Mouse (Mus musculus): Measurements from ENCODE around the gene Sulf2. TPM values are rescaled to one million over a fixed set of nuclear protein-coding genes. Genes with fewer than 3 reads are reported as not detected.

Sulf2 gene
- polyA plus RNA-seq, 1 experiment from 2014 or later, result 25.3 TPM

DNA sequence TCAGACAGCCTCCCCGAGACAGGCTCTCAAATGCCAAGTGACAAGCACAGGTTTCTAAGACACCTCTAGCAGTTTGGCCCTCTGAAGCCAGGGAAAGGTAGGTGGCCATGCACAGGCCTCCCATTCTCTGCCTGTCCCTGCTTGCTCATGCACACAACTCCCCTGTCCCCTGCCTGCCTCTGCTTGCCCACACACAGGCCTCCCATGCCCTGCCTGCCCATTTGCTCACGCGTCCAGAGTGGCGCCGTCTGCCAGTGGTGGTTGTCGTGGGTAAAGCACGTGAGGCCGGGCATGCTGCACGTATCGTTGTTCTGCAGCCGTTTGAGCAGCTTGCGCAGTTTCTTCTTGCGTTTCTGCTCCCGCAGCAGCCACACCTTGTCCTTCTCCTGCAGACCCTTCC lies 76.2 kb downstream of the Sulf2 start:
- no peak overlapping the region for H3K4me3 ChIP-seq
- no peak overlapping the region for H3K4me2 ChIP-seq
- 94% methylated on average over 14 of the region's 14 CpGs for WGBS
- no peaks in the 10 kb centered on the region for H3K27me3 ChIP-seq
- no peaks in the 10 kb centered on the region for H3K9me3 ChIP-seq (replicated peaks)
- H3K4me1 ChIP-seq, result peaks cover 9% of the 10 kb centered on the region; the same call in 1 of the 2 replicates
- no peak overlapping the region for H3K9ac ChIP-seq
- H3K27ac ChIP-seq, result no peak overlapping the region
- H3K36me3 ChIP-seq (ENCODE audit: poor library complexity, severe bottlenecking), result 0 out of 2 replicates have a peak, but pooled peaks cover 6% of the 10 kb centered on the region
- ATAC-seq, result no peak

DNA sequence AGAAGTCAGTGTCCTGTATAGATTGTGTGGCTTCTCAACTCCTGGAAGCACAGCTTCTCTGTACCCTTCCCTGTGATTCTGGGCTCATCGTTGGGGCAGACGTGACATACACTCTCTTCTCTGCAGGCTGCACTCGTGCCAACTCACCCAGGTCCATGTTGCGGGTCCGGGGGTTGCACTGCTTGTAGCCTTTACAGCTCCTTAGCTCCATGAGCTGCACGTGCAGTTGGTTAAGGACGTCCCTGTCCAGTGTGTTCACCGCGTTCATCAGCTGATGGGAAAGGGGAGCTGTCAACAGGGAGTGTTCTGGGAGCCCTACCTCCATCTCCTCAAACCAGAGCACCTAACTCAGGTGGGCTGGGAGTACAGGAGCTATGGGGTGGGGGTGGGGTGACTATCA lies 78.1 kb downstream of the Sulf2 start:
- ATAC-seq, result no peak
- H3K36me3 ChIP-seq (ENCODE audit: poor library complexity, severe bottlenecking), result peaks cover 17% of the 10 kb centered on the region
- no peak overlapping the region for H3K4me2 ChIP-seq
- H3K9me3 ChIP-seq (replicated peaks), result no peaks in the 10 kb centered on the region
- H3K4me3 ChIP-seq, result no peak overlapping the region
- no peak overlapping the region for H3K27ac ChIP-seq
- H3K4me1 ChIP-seq, result peaks cover 9% of the 10 kb centered on the region; the same call in 1 of the 2 replicates
- H3K9ac ChIP-seq, result no peak overlapping the region
- H3K27me3 ChIP-seq, result no peaks in the 10 kb centered on the region
- WGBS, result 95% methylated on average over 9 of the region's 9 CpGs

DNA sequence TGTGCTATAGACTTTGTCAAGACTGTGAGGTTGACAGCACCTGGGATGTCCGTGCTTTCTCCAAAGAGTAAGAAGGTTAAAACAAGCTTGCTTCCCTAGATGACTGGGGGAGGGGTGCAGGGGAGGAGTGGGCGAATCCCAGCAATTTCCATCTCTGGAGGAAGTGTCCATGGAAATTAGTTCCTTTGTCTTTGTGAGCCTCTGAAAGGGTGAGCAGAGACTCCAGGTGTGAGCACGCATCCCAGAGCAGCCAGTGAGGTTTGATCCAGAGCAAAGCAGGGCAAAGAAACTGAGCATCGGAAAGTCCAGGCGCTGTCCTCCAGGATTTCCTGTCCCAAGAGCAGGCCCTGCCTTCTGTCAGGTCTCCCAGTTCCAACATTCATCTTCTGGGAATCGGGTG lies 81.1 kb downstream of the Sulf2 start:
- H3K27me3 ChIP-seq, result no peaks in the 10 kb centered on the region
- H3K4me2 ChIP-seq, result no peak overlapping the region
- peaks cover 42% of the 10 kb centered on the region for H3K36me3 ChIP-seq (ENCODE audit: poor library complexity, severe bottlenecking)
- H3K9me3 ChIP-seq (replicated peaks), result no peaks in the 10 kb centered on the region
- peak overlapping the region; percentile 12; the same call in 1 of the 2 replicates for H3K27ac ChIP-seq
- 69% methylated on average over 6 of the region's 6 CpGs for WGBS
- ATAC-seq, result no peak
- no peak overlapping the region; the same call in 1 of the 2 replicates for H3K9ac ChIP-seq
- no peak overlapping the region for H3K4me3 ChIP-seq
- no peaks in the 10 kb centered on the region for H3K4me1 ChIP-seq

DNA sequence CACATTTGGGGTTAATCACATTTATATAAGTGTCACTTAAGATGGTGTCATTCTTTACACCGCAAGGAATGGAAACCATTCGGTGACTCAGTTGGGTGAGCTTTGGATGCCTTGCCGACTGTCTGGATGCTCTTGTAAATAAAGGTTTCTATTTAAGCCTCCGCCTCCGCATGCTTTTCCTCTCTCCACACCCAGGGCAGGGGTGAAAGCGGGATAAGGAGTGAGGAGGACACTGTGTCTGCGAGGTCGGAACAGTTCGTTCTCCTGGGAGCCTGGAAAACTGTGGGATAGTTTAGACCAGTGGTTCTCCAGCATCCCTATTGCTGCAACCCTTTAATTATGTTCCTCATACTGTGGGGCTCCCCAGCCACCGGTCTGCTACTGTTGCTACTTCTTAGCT lies 82.4 kb downstream of the Sulf2 start:
- no peaks in the 10 kb centered on the region for H3K9me3 ChIP-seq (replicated peaks)
- H3K4me3 ChIP-seq, result no peak overlapping the region
- no peak overlapping the region for H3K9ac ChIP-seq
- H3K27me3 ChIP-seq, result no peaks in the 10 kb centered on the region
- WGBS, result 88% methylated on average over 10 of the region's 10 CpGs
- H3K4me1 ChIP-seq, result no peaks in the 10 kb centered on the region
- no peak overlapping the region for H3K4me2 ChIP-seq
- no peak overlapping the region for H3K27ac ChIP-seq
- H3K36me3 ChIP-seq (ENCODE audit: poor library complexity, severe bottlenecking), result peaks cover 48% of the 10 kb centered on the region
- no peak for ATAC-seq

DNA sequence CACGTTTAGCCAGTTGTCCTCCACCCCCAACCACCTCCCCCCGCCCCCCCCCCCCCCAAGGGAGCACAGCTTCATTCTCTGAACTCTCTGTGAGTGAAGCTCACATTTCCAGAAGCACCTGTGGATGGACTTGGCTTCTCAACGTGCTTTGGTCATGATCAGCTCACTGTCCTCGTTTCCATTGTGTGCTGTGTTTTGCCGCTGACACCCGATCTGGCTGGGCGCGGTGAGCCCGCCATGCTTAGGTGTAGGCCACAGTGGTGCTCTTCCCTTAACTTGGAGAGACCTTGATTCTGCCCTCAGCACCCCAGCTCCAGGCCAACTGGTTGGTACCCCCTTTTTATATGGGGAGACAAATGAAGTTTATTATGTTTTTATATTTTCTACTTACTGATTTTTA lies 83.6 kb downstream of the Sulf2 start:
- ATAC-seq, result no peak
- H3K36me3 ChIP-seq (ENCODE audit: poor library complexity, severe bottlenecking), result peaks cover 58% of the 10 kb centered on the region
- 91% methylated on average over 8 of the region's 9 CpGs for WGBS

DNA sequence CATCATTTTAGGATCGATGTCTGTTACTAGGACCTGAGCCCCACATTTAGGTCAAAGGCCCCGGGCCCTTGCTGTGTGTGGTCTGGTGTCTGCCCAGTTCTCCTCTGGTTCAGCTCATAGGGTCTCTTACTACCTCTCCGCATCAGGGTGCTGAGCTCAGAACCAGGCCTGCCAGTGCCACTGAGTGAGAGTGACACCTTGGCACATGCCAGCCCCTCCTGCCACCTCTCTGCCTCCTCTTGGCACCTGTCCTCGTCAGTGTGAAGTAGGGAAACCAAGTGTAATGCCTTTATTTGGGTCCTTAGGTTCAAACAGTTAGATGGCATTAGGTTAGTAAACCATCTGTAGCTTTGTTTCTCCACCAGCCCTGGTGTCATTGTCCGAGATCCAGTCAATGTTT lies 84.0 kb downstream of the Sulf2 start:
- Histone ChIP-seq H3K4me1 (no peaks in the 10 kb centered on the region), H3K27ac (no peak overlapping the region), H3K9me3 (replicated peaks) (no peaks in the 10 kb centered on the region), H3K9ac (no peak overlapping the region), H3K27me3 (no peaks in the 10 kb centered on the region), H3K4me2 (no peak overlapping the region), H3K36me3 (ENCODE audit: poor library complexity, severe bottlenecking) (peaks cover 62% of the 10 kb centered on the region), H3K4me3 (no peak overlapping the region)
- 92% methylated on average over 5 of the region's 5 CpGs for WGBS
- no peak for ATAC-seq

More for the DNA sequence above, 83.6 kb downstream of the Sulf2 start:
- Histone ChIP-seq H3K27ac (no peak overlapping the region), H3K27me3 (no peaks in the 10 kb centered on the region), H3K4me3 (no peak overlapping the region), H3K9me3 (replicated peaks) (no peaks in the 10 kb centered on the region), H3K9ac (no peak overlapping the region), H3K4me1 (no peaks in the 10 kb centered on the region), H3K4me2 (no peak overlapping the region)

DNA sequence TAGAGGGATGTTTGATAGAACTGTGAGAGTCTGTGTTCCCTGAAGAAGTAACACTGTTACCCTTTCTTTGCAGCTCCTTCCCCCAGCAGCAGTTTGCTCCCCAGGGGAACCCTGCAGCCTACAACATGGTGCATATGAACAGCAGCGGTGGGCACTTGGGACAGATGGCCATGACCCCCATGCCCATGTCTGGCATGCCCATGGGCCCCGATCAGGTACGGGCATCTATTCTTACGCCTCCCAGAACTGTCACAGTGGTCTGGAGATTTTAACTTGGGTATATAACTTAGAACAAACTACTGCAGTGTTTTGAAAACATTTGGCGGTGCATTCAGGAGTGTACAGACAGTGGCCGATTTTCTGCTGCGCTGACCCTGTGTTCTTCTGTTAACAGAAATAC lies 85.7 kb downstream of the Sulf2 start:
- Histone ChIP-seq H3K36me3 (ENCODE audit: poor library complexity, severe bottlenecking) (peaks cover 73% of the 10 kb centered on the region), H3K27me3 (no peaks in the 10 kb centered on the region), H3K9ac (no peak overlapping the region), H3K9me3 (replicated peaks) (no peaks in the 10 kb centered on the region), H3K4me3 (no peak overlapping the region), H3K4me1 (no peaks in the 10 kb centered on the region), H3K4me2 (no peak overlapping the region), H3K27ac (no peak overlapping the region)
- no peak for ATAC-seq
- 93% methylated on average over 7 of the region's 7 CpGs for WGBS

DNA sequence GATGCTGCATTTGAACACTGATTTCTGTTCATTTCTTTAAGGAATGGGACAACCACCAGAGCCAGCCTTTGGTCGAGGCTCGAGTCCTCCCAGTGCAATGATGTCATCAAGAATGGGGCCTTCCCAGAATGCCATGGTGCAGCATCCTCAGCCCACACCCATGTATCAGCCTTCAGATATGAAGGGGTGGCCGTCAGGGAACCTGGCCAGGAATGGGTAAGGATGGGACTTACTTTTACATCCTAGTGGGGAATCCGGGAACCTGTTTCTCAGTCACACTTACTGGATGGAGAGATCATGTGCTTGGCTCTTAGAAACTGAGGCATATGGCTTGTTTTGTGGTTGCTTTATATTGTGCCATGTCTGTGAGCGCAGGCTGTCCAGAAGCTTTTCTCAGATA lies 86.3 kb downstream of the Sulf2 start:
- H3K27ac ChIP-seq, result no peak overlapping the region
- ATAC-seq, result no peak
- no peaks in the 10 kb centered on the region for H3K9me3 ChIP-seq (replicated peaks)
- H3K4me3 ChIP-seq, result no peak overlapping the region
- 85% methylated on average over 5 of the region's 5 CpGs for WGBS
- H3K9ac ChIP-seq, result no peak overlapping the region
- peaks cover 79% of the 10 kb centered on the region for H3K36me3 ChIP-seq (ENCODE audit: poor library complexity, severe bottlenecking)
- H3K4me1 ChIP-seq, result no peaks in the 10 kb centered on the region
- H3K27me3 ChIP-seq, result no peaks in the 10 kb centered on the region
- no peak overlapping the region for H3K4me2 ChIP-seq

DNA sequence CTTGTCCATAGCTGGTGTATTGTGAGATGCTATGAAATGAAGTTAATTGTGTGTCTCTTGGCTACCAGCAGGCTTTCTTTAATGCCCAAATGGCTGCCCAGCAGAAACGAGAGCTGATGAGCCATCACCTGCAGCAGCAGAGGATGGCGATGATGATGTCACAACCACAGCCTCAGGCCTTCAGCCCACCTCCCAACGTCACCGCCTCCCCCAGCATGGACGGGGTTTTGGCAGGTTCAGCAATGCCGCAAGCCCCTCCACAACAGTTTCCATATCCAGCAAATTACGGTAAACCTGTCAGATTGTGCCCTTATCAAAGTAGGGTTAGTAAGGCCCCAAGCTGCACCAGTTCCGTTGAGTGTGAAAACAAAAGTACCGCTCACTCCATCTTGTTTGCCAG lies 87.2 kb downstream of the Sulf2 start:
- H3K4me2 ChIP-seq, result no peak overlapping the region
- ATAC-seq, result no peak
- H3K27me3 ChIP-seq, result no peaks in the 10 kb centered on the region
- no peak overlapping the region for H3K27ac ChIP-seq
- no peak overlapping the region for H3K4me3 ChIP-seq
- H3K9me3 ChIP-seq (replicated peaks), result no peaks in the 10 kb centered on the region
- peaks cover 83% of the 10 kb centered on the region for H3K36me3 ChIP-seq (ENCODE audit: poor library complexity, severe bottlenecking)
- 88% methylated on average over 9 of the region's 9 CpGs for WGBS
- H3K9ac ChIP-seq, result no peak overlapping the region
- no peaks in the 10 kb centered on the region for H3K4me1 ChIP-seq

DNA sequence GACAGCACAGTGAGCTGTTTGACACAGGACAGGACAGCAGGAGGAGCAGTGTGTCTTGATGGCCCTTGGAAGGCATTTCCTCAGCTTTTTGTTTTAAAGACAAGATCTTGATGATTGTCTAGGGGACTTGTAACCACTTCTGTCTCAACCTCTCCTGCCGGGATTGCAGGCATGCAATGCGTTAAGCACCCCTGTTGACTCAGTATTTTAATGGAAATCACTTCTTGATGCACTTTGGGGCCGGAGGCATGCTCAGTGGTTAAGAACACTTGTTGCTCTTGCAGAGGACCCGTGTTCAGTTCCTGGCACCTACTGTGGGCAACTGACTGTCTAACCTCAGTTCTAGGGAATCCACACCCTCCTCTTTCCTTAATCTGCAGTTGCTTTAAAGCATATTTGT lies 89.0 kb downstream of the Sulf2 start:
- no peaks in the 10 kb centered on the region for H3K27me3 ChIP-seq
- H3K9ac ChIP-seq, result no peak overlapping the region
- WGBS, result 73% methylated on average over 4 of the region's 4 CpGs

DNA sequence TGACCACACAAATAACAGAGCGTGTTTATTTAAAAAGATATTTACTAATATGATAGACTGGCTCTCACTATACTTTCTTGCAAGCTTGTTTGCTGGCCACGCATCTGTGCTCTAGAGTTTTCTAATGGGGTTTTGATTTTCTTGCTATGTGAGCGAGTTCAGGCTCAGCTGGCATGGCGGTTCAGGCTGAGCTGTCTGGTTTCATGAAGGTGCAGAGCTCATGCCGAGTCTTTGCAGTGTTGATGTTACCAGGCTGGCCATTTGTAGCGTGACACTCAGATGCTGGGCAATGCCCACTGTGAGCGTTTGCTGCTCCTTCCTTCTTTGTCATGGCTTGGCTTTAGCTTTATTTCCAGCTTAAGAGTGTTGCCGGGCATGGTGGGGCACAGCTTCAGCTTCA lies 93.0 kb downstream of the Sulf2 start:
- Histone ChIP-seq H3K4me3 (no peak overlapping the region), H3K27ac (no peak overlapping the region), H3K4me1 (no peaks in the 10 kb centered on the region), H3K27me3 (no peaks in the 10 kb centered on the region), H3K36me3 (ENCODE audit: poor library complexity, severe bottlenecking) (peaks cover 79% of the 10 kb centered on the region), H3K9ac (no peak overlapping the region), H3K4me2 (no peak overlapping the region), H3K9me3 (replicated peaks) (no peaks in the 10 kb centered on the region)
- WGBS, result 93% methylated on average over 8 of the region's 8 CpGs
- no peak for ATAC-seq

More for the DNA sequence above, 89.0 kb downstream of the Sulf2 start:
- H3K4me3 ChIP-seq, result no peak overlapping the region
- H3K27ac ChIP-seq, result no peak overlapping the region
- H3K4me1 ChIP-seq, result no peaks in the 10 kb centered on the region
- ATAC-seq, result no peak
- H3K9me3 ChIP-seq (replicated peaks), result no peaks in the 10 kb centered on the region
- peaks cover 86% of the 10 kb centered on the region for H3K36me3 ChIP-seq (ENCODE audit: poor library complexity, severe bottlenecking)
- no peak overlapping the region for H3K4me2 ChIP-seq

DNA sequence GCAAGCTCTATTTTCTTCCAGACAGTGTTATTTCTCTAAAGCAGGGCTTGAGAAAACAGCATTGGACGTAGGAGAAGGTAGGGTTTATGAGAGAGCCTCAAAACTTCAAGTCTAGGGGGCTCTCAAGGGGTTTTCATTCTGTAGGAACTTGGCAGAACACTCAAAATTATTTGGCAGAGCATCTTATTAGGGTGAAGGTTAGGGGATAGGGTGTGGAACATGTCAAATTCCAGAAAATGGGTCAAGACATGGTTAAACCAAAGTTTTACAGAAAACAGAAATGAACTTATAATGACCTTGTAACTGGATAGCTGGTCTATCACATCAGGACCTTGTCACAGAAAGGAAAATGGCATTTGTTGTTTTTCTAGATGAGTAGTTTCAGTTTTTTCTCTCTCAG lies 93.5 kb downstream of the Sulf2 start:
- peaks cover 77% of the 10 kb centered on the region for H3K36me3 ChIP-seq (ENCODE audit: poor library complexity, severe bottlenecking)
- WGBS, result 89% methylated on average over 1 of the region's 1 CpGs

DNA sequence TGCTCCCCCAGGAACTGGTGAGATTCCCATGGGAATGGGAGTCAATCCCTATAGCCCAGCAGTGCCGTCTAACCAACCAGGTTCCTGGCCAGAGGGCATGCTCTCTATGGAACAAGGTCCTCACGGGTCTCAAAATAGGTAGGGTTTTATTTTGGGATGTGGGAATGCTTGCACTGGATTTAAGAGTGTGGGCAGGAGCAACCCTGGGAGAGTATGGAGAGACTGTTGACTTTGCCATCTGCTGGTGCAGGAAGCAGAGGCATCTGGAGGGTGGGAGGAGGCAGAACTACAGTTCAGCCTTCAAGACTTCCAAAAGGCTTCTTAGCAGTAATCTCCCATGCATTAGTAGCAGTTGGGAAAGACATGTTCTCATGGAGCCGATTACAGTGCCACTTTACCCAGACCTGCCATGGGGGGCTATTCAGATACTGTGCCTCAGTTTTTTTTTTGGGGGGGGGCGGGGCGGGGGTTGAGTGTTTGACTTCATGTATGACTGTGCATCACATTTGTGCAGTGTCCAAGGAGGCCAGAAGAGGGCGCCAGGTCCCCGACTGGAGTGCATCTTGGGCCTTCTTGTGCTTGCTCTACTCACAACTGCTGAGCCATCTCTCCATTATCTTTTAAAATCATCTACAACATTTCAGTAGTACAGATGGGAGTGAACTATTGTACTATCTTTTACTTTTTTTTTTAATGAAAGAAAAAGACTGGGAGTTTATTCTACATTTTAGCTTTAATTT lies 95.6 kb downstream of the Sulf2 start:
- Histone ChIP-seq H3K4me2 (no peak overlapping the region), H3K4me3 (no peak overlapping the region), H3K27me3 (no peaks in the 10 kb centered on the region), H3K9ac (no peak overlapping the region), H3K27ac (no peak overlapping the region), H3K36me3 (ENCODE audit: poor library complexity, severe bottlenecking) (peaks cover 78% of the 10 kb centered on the region), H3K4me1 (no peaks in the 10 kb centered on the region), H3K9me3 (replicated peaks) (no peaks in the 10 kb centered on the region)
- ATAC-seq, result no peak
- 77% methylated on average over 7 of the region's 7 CpGs for WGBS

More for the DNA sequence above, 93.5 kb downstream of the Sulf2 start:
- no peaks in the 10 kb centered on the region for H3K9me3 ChIP-seq (replicated peaks)
- no peaks in the 10 kb centered on the region for H3K4me1 ChIP-seq
- no peak overlapping the region for H3K27ac ChIP-seq
- no peak for ATAC-seq
- no peak overlapping the region for H3K9ac ChIP-seq
- H3K4me2 ChIP-seq, result no peak overlapping the region
- no peaks in the 10 kb centered on the region for H3K27me3 ChIP-seq
- H3K4me3 ChIP-seq, result no peak overlapping the region

Measured in forebrain, embryonic 13.5 days (tissue).